Mouse (Mus musculus) stomach, embryonic 16.5 days (tissue): ENCODE measurements around the gene Lpp. TPM values are rescaled to one million over a fixed set of nuclear protein-coding genes. Genes with fewer than 3 reads are reported as not detected.

Source experiments
- ATAC-seq: fragments of 200-750 bp; cut with Nextera tagmentation; 2 replicates; pipeline ENCODE4 v1.8.0; 2017; ENCODE audit warnings: moderate number of reproducible peaks, moderate TSS enrichment; ENCODE audit not compliant: insufficient read depth, low FRiP score
- H3K27ac ChIP-seq: fragments of 300-500 bp; sonication (generic); 2 replicates; pipeline ENCODE4 v1.5.1; 2014; ENCODE audit warnings: low read length
- H3K27me3 ChIP-seq: fragments of 300-500 bp; sonication (generic); 2 replicates; pipeline ENCODE4 v1.6.1; 2014; ENCODE audit warnings: low read length, control low read depth, mixed read lengths; ENCODE audit not compliant: control insufficient read depth, insufficient read depth
- H3K36me3 ChIP-seq: fragments of 300-500 bp; sonication (generic); 2 replicates; pipeline ENCODE4 v1.6.1; 2014; ENCODE audit warnings: low read length; ENCODE audit not compliant: control insufficient read depth, insufficient read depth
- H3K4me1 ChIP-seq: fragments of 300-500 bp; sonication (generic); 2 replicates; pipeline ENCODE4 v1.6.1; 2014; ENCODE audit warnings: low read length, control low read depth, mixed read lengths; ENCODE audit not compliant: control insufficient read depth, insufficient read depth
- H3K4me2 ChIP-seq: fragments of 300-500 bp; sonication (generic); 2 replicates; pipeline ENCODE4 v1.6.1; 2014; ENCODE audit warnings: low read depth, low read length, mixed read lengths
- H3K4me3 ChIP-seq: fragments of 300-500 bp; sonication (generic); replicated peaks from 2 replicates; pipeline ENCODE4 v1.5.1; 2014; ENCODE audit warnings: mild to moderate bottlenecking, low read length
- H3K9ac ChIP-seq: fragments of 300-500 bp; sonication (generic); 2 replicates; pipeline ENCODE4 v1.6.1; 2014; ENCODE audit warnings: low read length
- H3K9me3 ChIP-seq: fragments of 300-500 bp; sonication (generic); replicated peaks from 2 replicates; pipeline ENCODE4 v1.6.1; 2016; ENCODE audit warnings: low read length, control low read depth; ENCODE audit not compliant: control insufficient read depth
- WGBS: fragments of 180-500 bp; shearing (Covaris S2); extraction: QIAGEN DNeasy Blood & Tissue Kit; methylation state at CpG from one replicate; pipeline ENCODE4 v1.1.7; 2014; 5-methylcytosine and 5-hydroxymethylcytosine counted together
- polyA plus RNA-seq: library from polyadenylated mRNA; unstranded; fragments of >200 nt; fragmentation: Nextera tagmentation; extraction: Ambion mirVana; gene quantifications from 2 replicates; pipeline ENCODE4 v1.2.1, GENCODE M21; 2015

Lpp gene
- polyA plus RNA-seq, 1 experiment from 2014 or later = 79.4 TPM

DNA sequence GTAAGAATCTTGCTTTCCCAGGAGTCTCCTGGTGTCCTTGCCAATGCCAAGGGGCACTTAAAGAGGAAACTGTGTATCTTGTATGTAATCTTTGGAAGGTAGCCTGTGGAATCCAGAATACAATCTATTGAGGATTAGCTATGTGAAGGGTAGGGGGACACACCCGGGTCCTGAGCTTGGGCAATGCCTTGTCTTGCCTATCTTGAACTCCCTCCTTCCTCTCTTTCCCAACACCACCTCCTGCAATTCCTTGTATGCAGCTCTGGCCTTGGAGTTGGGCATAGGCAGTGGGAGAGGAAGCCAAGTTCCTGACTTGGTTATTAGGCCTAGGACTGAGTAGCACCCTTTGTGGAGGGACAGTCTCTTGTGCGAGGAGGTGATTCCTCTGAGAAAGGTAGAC lies 1.8 kb downstream of the Lpp start:
- no peak for ATAC-seq
- Histone ChIP-seq H3K4me1 (peaks cover 47% of the 10 kb centered on the region), H3K36me3 (no peaks in the 10 kb centered on the region), H3K27me3 (no peaks in the 10 kb centered on the region), H3K4me2 (peak overlapping the region; percentile 71), H3K9ac (peak overlapping the region; percentile 98), H3K9me3 (no peaks in the 10 kb centered on the region), H3K4me3 (peak overlapping the region; percentile 85), H3K27ac (peak overlapping the region; percentile 99)
- WGBS = 58% methylated on average over 2 of the region's 2 CpGs

DNA sequence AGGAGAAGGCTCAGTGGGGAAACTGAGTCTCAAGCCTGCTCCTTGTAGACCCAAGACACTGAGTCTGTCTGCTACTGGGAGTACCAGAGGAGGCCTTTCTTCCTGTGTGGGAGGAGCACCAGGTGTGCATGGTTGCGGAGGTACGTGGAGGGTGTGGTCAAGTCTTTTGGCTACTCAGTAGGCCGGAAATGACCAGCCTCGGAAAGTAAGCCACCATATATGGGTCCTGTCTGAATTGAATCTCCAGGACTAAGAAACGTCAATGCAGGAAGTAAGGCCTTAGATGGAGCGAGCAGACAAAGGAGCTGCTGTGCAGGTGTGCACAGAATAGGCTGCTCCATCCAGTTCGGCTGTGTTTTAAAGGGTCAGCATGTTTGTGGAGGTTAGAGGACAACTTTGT lies 3.2 kb downstream of the Lpp start:
- no peak for ATAC-seq
- peak overlapping the region; percentile 7; the same call in 1 of the 2 replicates for H3K4me2 ChIP-seq
- H3K9me3 ChIP-seq = no peaks in the 10 kb centered on the region
- H3K4me1 ChIP-seq = peaks cover 50% of the 10 kb centered on the region
- 70% methylated on average over 7 of the region's 7 CpGs for WGBS
- no peaks in the 10 kb centered on the region for H3K27me3 ChIP-seq
- H3K9ac ChIP-seq = no peak overlapping the region
- H3K36me3 ChIP-seq = no peaks in the 10 kb centered on the region
- H3K27ac ChIP-seq = peak overlapping the region; percentile 58; the same call in 1 of the 2 replicates
- H3K4me3 ChIP-seq = no peak overlapping the region

DNA sequence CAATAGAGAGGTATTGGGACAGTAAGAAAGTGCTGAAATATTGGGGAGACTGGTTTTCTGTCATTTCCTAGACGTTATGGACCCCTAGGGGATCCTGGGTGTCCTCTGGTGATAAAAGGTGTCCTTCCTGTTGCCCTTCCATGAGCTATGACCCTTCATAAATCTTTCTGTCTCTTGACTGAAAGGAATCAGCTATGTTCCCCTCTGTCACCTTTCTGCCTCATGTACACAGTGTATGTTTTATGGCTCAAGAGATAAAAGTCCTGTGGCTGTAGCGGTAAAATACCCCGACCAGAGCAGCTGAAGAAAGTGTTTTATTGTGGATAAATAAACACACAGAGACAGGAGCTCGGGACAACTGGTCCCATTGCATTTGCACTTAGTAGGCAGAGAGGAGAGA lies 5.2 kb downstream of the Lpp start:
- Histone ChIP-seq H3K4me2 (no peak overlapping the region), H3K27ac (peak overlapping the region; percentile 4), H3K27me3 (no peaks in the 10 kb centered on the region), H3K4me3 (no peak overlapping the region), H3K9ac (no peak overlapping the region), H3K4me1 (peaks cover 63% of the 10 kb centered on the region), H3K36me3 (no peaks in the 10 kb centered on the region), H3K9me3 (no peaks in the 10 kb centered on the region)
- no peak for ATAC-seq
- WGBS = 22% methylated on average over 4 of the region's 4 CpGs

DNA sequence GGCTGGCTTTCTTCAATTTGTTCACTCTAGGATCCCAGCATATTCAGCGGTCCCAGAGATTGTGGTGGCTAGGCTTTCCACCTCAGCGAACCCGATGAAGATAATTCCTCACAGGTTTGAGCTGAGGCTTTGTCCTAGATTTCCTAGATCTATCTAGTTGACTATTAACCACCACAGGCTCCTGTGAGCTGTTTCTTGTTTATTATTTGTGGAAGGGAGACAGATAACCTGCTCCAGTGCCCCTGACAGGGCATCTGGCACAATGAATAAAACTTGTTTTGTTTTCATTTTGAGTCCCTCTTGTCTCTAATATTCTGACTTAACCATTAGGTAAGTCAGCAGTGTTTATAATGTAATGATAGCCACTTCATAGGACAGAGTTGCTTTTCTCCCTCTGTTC lies 5.6 kb downstream of the Lpp start:
- ATAC-seq = no peak
- H3K4me3 ChIP-seq = no peak overlapping the region
- no peaks in the 10 kb centered on the region for H3K36me3 ChIP-seq
- no peaks in the 10 kb centered on the region for H3K27me3 ChIP-seq
- no peak overlapping the region for H3K9ac ChIP-seq
- WGBS = 25% methylated on average over 3 of the region's 3 CpGs
- peaks cover 65% of the 10 kb centered on the region for H3K4me1 ChIP-seq
- no peaks in the 10 kb centered on the region for H3K9me3 ChIP-seq
- no peak overlapping the region for H3K4me2 ChIP-seq
- peak overlapping the region; percentile 44; the same call in 1 of the 2 replicates for H3K27ac ChIP-seq

DNA sequence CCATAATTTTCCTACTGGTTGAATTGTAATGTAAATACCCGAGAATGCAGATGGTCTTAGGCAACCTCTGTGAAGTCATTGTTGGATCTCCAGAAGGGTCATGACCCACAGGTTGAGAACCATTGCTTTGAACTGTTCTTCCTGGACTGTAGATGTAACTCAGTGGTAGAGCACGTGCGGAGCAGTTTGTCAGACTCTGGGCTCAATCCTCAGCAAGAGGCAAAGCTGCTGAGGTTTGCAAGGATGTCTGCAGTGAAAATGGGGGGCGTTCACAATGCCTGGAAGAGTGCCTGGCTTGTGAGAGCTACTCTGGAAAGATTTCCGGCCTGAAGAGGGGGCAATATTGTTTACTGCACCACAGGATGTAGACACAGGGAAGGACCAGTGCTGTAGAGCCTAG lies 6.2 kb downstream of the Lpp start:
- WGBS = 56% methylated on average over 5 of the region's 5 CpGs
- peaks cover 65% of the 10 kb centered on the region for H3K4me1 ChIP-seq
- H3K27ac ChIP-seq = 0 out of 2 replicates have a peak overlapping the region, but pooled peaks have one; percentile 44

DNA sequence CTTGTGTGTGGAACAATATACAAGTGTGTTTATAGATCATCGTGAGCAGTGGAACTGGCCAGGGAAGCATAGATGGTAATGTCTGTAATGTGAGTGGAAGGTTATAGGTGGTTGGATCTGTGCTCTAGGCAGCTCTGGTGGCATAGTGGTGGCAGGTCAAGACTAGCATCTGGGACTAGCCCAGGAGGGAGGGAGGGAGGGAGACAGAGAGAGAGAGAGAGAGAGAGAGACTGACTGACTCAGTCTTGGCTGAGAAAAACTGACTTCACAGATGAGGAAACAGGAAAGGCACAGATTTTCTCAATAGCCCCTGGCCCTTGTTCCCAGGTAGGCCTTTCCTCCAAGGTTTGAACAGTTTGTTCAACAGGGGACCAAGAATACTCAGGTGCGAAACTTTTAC lies 7.5 kb downstream of the Lpp start:
- H3K4me2 ChIP-seq = no peak overlapping the region
- no peak overlapping the region for H3K9ac ChIP-seq
- ATAC-seq = no peak
- peaks cover 6% of the 10 kb centered on the region for H3K36me3 ChIP-seq
- no peaks in the 10 kb centered on the region for H3K9me3 ChIP-seq
- H3K4me3 ChIP-seq = no peak overlapping the region
- no peaks in the 10 kb centered on the region for H3K27me3 ChIP-seq
- H3K4me1 ChIP-seq = peaks cover 56% of the 10 kb centered on the region
- peak overlapping the region; percentile 9; the same call in 1 of the 2 replicates for H3K27ac ChIP-seq
- 66% methylated on average over 2 of the region's 2 CpGs for WGBS

More for the DNA sequence above, 6.2 kb downstream of the Lpp start:
- Histone ChIP-seq H3K36me3 (no peaks in the 10 kb centered on the region; the same call in 1 of the 2 replicates), H3K27me3 (no peaks in the 10 kb centered on the region), H3K9me3 (no peaks in the 10 kb centered on the region), H3K4me3 (no peak overlapping the region), H3K4me2 (no peak overlapping the region), H3K9ac (no peak overlapping the region)
- ATAC-seq = no peak

DNA sequence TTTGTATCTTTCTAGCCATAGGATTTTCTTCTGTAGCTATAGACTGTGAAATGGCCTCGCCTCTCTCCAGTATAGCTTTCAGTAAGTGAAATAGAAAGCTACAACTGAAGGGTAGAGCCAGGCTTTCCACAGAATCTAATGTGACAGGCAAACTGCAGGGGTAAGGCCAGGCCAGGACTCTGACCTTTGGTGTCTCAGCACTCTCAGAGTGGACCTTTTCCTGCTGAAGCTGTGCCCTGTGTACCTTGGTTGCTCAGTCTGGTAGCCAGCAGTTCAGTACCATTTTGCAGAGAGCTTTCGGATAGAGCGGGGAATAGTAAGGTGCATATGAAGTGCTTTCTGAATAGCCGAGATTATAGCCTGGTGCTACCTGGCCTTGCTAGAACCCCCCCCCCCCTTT lies 9.5 kb downstream of the Lpp start:
- Histone ChIP-seq H3K27me3 (no peaks in the 10 kb centered on the region), H3K9ac (no peak overlapping the region), H3K4me1 (peaks cover 40% of the 10 kb centered on the region), H3K4me2 (no peak overlapping the region), H3K9me3 (peaks cover 5% of the 10 kb centered on the region; the same call in 1 of the 2 replicates), H3K4me3 (no peak overlapping the region), H3K27ac (peak overlapping the region; percentile 67; the same call in 1 of the 2 replicates), H3K36me3 (peaks cover 10% of the 10 kb centered on the region)
- no peak for ATAC-seq
- 84% methylated on average over 4 of the region's 4 CpGs for WGBS

DNA sequence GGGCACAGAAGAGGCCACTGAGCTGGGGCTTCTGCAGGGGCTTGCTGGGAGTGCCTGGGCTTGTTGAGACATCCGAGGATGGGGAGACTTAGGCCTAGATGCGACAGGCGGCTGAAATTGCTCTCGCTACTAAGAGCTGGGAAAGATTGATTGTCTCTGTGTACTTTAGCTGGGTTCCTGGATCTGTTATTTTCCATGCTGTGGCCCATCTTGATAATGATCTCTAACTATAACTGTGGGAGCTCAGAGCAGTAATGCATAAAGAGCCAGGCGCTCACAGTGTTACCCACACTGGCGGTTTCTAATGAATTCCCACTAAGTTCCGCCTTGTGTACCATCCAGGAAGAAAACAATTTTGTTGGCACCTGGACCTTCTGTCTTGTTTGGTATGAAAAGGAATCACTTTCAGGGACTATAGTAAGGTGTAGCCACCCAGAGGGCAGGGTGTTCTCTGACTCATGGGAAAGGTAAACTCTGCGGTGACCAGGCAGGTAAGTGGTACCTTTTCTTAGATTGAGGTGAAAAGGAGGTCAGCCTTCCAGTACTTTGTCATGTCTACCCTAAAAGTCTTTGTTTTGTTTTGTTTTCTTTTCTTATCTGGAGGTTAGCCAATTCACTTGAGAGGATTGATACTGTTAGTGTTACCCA lies 10.6 kb downstream of the Lpp start:
- Histone ChIP-seq H3K27ac (peak overlapping the region; percentile 82), H3K36me3 (peaks cover 10% of the 10 kb centered on the region), H3K4me1 (peaks cover 30% of the 10 kb centered on the region), H3K27me3 (no peaks in the 10 kb centered on the region), H3K9me3 (peaks cover 5% of the 10 kb centered on the region; the same call in 1 of the 2 replicates), H3K4me2 (no peak overlapping the region), H3K9ac (no peak overlapping the region), H3K4me3 (no peak overlapping the region)
- WGBS = 64% methylated on average over 8 of the region's 8 CpGs
- peak; percentile 85 for ATAC-seq

DNA sequence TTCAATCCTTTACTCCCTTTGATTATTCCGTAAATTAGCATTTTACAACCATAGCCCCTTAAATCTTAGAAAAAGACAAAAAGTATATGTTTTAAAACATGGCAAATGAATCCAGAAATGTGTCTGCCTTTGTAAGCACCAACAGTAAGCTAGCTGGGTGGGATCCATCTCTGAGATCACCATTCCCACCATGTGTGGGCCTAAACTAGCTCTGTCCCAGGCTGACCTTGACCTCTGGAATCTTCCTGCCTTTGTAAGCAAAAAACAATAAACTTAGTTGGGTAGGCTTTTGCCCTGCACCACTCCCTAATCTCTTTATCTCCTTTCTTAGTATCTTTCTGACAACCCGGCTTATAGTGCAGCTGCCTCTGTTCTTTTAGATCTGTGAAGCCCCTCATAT lies 13.2 kb downstream of the Lpp start:
- H3K27me3 ChIP-seq = no peaks in the 10 kb centered on the region
- no peak overlapping the region for H3K4me3 ChIP-seq
- H3K9me3 ChIP-seq = peaks cover 5% of the 10 kb centered on the region; the same call in 1 of the 2 replicates
- H3K27ac ChIP-seq = no peak overlapping the region
- H3K4me2 ChIP-seq = no peak overlapping the region
- H3K9ac ChIP-seq = no peak overlapping the region
- H3K36me3 ChIP-seq = peaks cover 10% of the 10 kb centered on the region
- no peak for ATAC-seq
- WGBS = 94% methylated on average over 2 of the region's 2 CpGs
- peaks cover 16% of the 10 kb centered on the region for H3K4me1 ChIP-seq
